In genomic region chr11:111066299-111066691, GRCm38 (mm10) we compare ENCODE assay signal across 8 mouse cellular contexts. TPM values are rescaled to one million over a fixed set of nuclear protein-coding genes. Genes with fewer than 3 reads are reported as not detected.
A peak's percentile ranks its signal among the peaks of the same experiment; 100 is the strongest.
DNase-seq lines count a peak whose midpoint lies in the region; ATAC-seq and TF ChIP-seq lines count a peak whose summit lies in the region.

No protein-coding gene starts in this region.

- peak overlapping the region; percentile 7; the same call in 1 of the 2 replicates for H3K27ac ChIP-seq in kidney, embryonic 15.5 days
- H3K27ac ChIP-seq in brown adipose tissue, adult 24 weeks (replicated peaks; ENCODE audit: low read depth, low read length), result no peak overlapping the region
- H3K27ac ChIP-seq in limb, embryonic 15.5 days, result no peak overlapping the region
- peak overlapping the region; percentile 62 for H3K27ac ChIP-seq in olfactory bulb, adult 2 months (ENCODE audit: insufficient read depth, low read depth, low read length)

- TF ChIP-seq CTCF in olfactory bulb, adult 2 months (IDR thresholded peaks at IDR 0.05; ENCODE audit: insufficient read depth, low read depth, low read length), result no peak

- 0% methylated on average over 9 of the region's 9 CpGs for whole genome bisulfite sequencing in kidney, embryonic 15.5 days
- 1% methylated on average over 9 of the region's 9 CpGs for WGBS in limb, embryonic 15.5 days
- WGBS in olfactory bulb, adult 2 months, result under 1% methylated on average over 9 of the region's 9 CpGs

- no peaks in the 10 kb centered on the region for H3K9me3 ChIP-seq in kidney, embryonic 15.5 days (replicated peaks)
- H3K9me3 ChIP-seq in limb, embryonic 15.5 days, result no peaks in the 10 kb centered on the region

- peaks cover 23% of the 10 kb centered on the region for H3K4me1 ChIP-seq in kidney, embryonic 15.5 days
- no peaks in the 10 kb centered on the region for H3K4me1 ChIP-seq in brown adipose tissue, adult 24 weeks (ENCODE audit: control insufficient read depth, insufficient read depth, insufficient read length, low read length)
- no peaks in the 10 kb centered on the region; the same call in 1 of the 2 replicates for H3K4me1 ChIP-seq in limb, embryonic 15.5 days
- H3K4me1 ChIP-seq in olfactory bulb, adult 2 months (ENCODE audit: control insufficient read depth, insufficient read depth, low read length), result no peaks in the 10 kb centered on the region

- H3K27me3 ChIP-seq in kidney, embryonic 15.5 days, result peaks cover 22% of the 10 kb centered on the region
- peaks cover 4% of the 10 kb centered on the region; the same call in 1 of the 2 replicates for H3K27me3 ChIP-seq in limb, embryonic 15.5 days

- H3K36me3 ChIP-seq in kidney, embryonic 15.5 days, result no peaks in the 10 kb centered on the region
- no peaks in the 10 kb centered on the region for H3K36me3 ChIP-seq in limb, embryonic 15.5 days

- no peak for DNase-seq in kidney, adult 9 months
- peak; percentile 47 for DNase-seq in heart, adult 9 months (ENCODE audit: low spot score in 2 of 2)
- no peak for DNase-seq in natural killer cell, adult 2 months (ENCODE audit: low spot score in 2 of 2)
- no peak for DNase-seq in spleen, adult 18-20 months

- no peak for TF ChIP-seq POLR2A in olfactory bulb, adult 2 months (IDR thresholded peaks at IDR 0.05; ENCODE audit: insufficient read depth, low read depth, low read length)

- ATAC-seq in kidney, embryonic 15.5 days (replicated peaks; ENCODE audit: low FRiP score), result peak; percentile 77
- peak; percentile 49; the same call in 1 of the 2 replicates for ATAC-seq in limb, embryonic 15.5 days (ENCODE audit: insufficient number of reproducible peaks, low FRiP score, low TSS enrichment, low read depth)

- H3K4me2 ChIP-seq in kidney, embryonic 15.5 days, result peak overlapping the region; percentile 96
- H3K4me2 ChIP-seq in limb, embryonic 15.5 days, result peak overlapping the region; percentile 86

- H3K4me3 ChIP-seq in kidney, embryonic 15.5 days (replicated peaks), result peak overlapping the region; percentile 61
- H3K4me3 ChIP-seq in brown adipose tissue, adult 24 weeks (ENCODE audit: insufficient read depth, low read depth, low read length), result peak overlapping the region; percentile 73
- peak overlapping the region; percentile 67 for H3K4me3 ChIP-seq in limb, embryonic 15.5 days
- peak overlapping the region; percentile 69 for H3K4me3 ChIP-seq in olfactory bulb, adult 2 months (ENCODE audit: insufficient read depth, low read depth, low read length)

- H3K9ac ChIP-seq in kidney, embryonic 15.5 days, result peak overlapping the region; percentile 36
- H3K9ac ChIP-seq in limb, embryonic 15.5 days, result no peak overlapping the region

RNA-seq across cellular contexts. Expression of gene Kcnj2, which starts 0.3 kb away (rescaled TPM):
- 2.1 and 2.5 TPM in 2 replicates for polyA plus RNA-seq in kidney, embryonic 15.5 days (2015; fragmentation: Nextera tagmentation; extraction: Ambion mirVana)
- polyA plus RNA-seq in brown adipose tissue, adult 24 weeks (2012; ENCODE audit: insufficient read depth, insufficient read length, missing spikeins), result 0.75 and 1.0 TPM in 2 replicates
- 2.0 and 2.3 TPM in 2 replicates for polyA plus RNA-seq in limb, embryonic 15.5 days (2015; fragmentation: Nextera tagmentation; extraction: Ambion mirVana)
- polyA plus RNA-seq in olfactory bulb, adult 2 months (2012; ENCODE audit: insufficient read depth, insufficient read length, low replicate concordance, missing spikeins), result not detected in 2 replicates

Comparison
In these comparisons a context has a peak if more than half of its experiments do, and no peak if none do; other contexts are left out.
1. H3K27ac ChIP-seq: peak in kidney, embryonic 15.5 days (single experiment) and olfactory bulb, adult 2 months (single experiment); none in brown adipose tissue, adult 24 weeks (single experiment) and limb, embryonic 15.5 days (single experiment).
2. DNase-seq: peak in heart, adult 9 months (2 of 2); none in kidney, adult 9 months (single experiment), natural killer cell, adult 2 months (0 of 2) and spleen, adult 18-20 months (0 of 2).
3. Peak in every context shown above with its lines, with median percentiles within 50 percentile points of each other: H3K4me3 ChIP-seq.